Mouse (Mus musculus): ENCODE measurements around the gene Rnaseh2a. TPM values are rescaled to one million over a fixed set of nuclear protein-coding genes. Genes with fewer than 3 reads are reported as not detected.

Gene Rnaseh2a
- total and polyA plus RNA-seq, 3 experiments, result 105 to 109 TPM; not detected in 1

GRCm38 (mm10) chr8:84930582-84930981, 39.0 kb downstream of the Rnaseh2a start:
- TF ChIP-seq ELF1 (IDR thresholded peaks at IDR 0.05; ENCODE audit: low read depth, low read length) (no peak), ZKSCAN1 (IDR thresholded peaks at IDR 0.05; ENCODE audit: low read depth, low read length) (no peak), GABPA (IDR thresholded peaks at IDR 0.05; ENCODE audit: low read depth, low read length) (no peak), E2F4 (IDR thresholded peaks at IDR 0.05; ENCODE audit: borderline replicate concordance, low read depth, low read length) (no peak), MEF2A (IDR thresholded peaks at IDR 0.05; ENCODE audit: extremely low read depth, insufficient replicate concordance, low read depth, low read length, poor library complexity, severe bottlenecking) (no peak), KAT2A (conservative IDR thresholded peaks at IDR 0.05; ENCODE audit: low read depth, low read length) (no peak), RAD21 (IDR thresholded peaks at IDR 0.05; ENCODE audit: low read depth, low read length) (no peak), CHD1 (IDR thresholded peaks at IDR 0.05; ENCODE audit: low read depth, low read length) (no peak), CHD2 (IDR thresholded peaks at IDR 0.05; ENCODE audit: low read length) (no peak)
- Histone ChIP-seq H3K36me3 (ENCODE audit: control insufficient read depth in 1 of 2, insufficient read depth in 2 of 2, low read length in 2 of 2) (peaks cover 0 to 7% of the 10 kb centered on the region in 2 experiments; a peak in 2 of 4 replicates), H3K9ac (ENCODE audit: control insufficient read depth, low read depth, low read length, poor library complexity, severe bottlenecking) (no peak overlapping the region), H3K27me3 (ENCODE audit: control insufficient read depth in 1 of 2, insufficient read depth in 2 of 2, low read length in 2 of 2) (no peaks in the 10 kb centered on the region), H3K4me1 (ENCODE audit: control insufficient read depth in 1 of 2, insufficient read depth in 2 of 2, low read length in 2 of 2) (peaks cover 4 to 21% of the 10 kb centered on the region in 2 experiments; a peak in 3 of 4 replicates), H3K9me3 (replicated peaks; ENCODE audit: insufficient read depth, low read length) (no peaks in the 10 kb centered on the region), H3K4me3 (ENCODE audit: control insufficient read depth in 1 of 2, insufficient read depth in 1 of 2, low read depth in 2 of 2, low read length in 2 of 2) (no peak overlapping the region), H3K27ac (ENCODE audit: control insufficient read depth, low read depth, low read length) (no peak overlapping the region), H3K79me2 (ENCODE audit: control insufficient read depth, insufficient read depth, low read length, poor library complexity) (no peaks in the 10 kb centered on the region)
- no peak for DNase-seq (ENCODE audit: low read depth, low spot score)

GRCm38 (mm10) chr8:84928456-84929306, 40.9 kb downstream of the Rnaseh2a start:
- Histone ChIP-seq H3K36me3 (ENCODE audit: control insufficient read depth in 1 of 2, insufficient read depth in 2 of 2, low read length in 2 of 2) (peaks cover 0 to 16% of the 10 kb centered on the region in 2 experiments; a peak in 2 of 4 replicates), H3K27me3 (ENCODE audit: control insufficient read depth in 1 of 2, insufficient read depth in 2 of 2, low read length in 2 of 2) (no peaks in the 10 kb centered on the region), H3K4me1 (ENCODE audit: control insufficient read depth in 1 of 2, insufficient read depth in 2 of 2, low read length in 2 of 2) (peaks cover 9 to 27% of the 10 kb centered on the region in 2 experiments; a peak in 3 of 4 replicates), H3K9ac (ENCODE audit: control insufficient read depth, low read depth, low read length, poor library complexity, severe bottlenecking) (no peak overlapping the region), H3K4me3 (ENCODE audit: control insufficient read depth in 1 of 2, insufficient read depth in 1 of 2, low read depth in 2 of 2, low read length in 2 of 2) (no peak overlapping the region), H3K9me3 (replicated peaks; ENCODE audit: insufficient read depth, low read length) (no peaks in the 10 kb centered on the region), H3K79me2 (ENCODE audit: control insufficient read depth, insufficient read depth, low read length, poor library complexity) (no peaks in the 10 kb centered on the region), H3K27ac (ENCODE audit: control insufficient read depth, low read depth, low read length) (no peak overlapping the region)
- TF ChIP-seq ETS1 (IDR thresholded peaks at IDR 0.05; ENCODE audit: low read depth, low read length) (no peak), CTCF (IDR thresholded peaks at IDR 0.05 in 2 of 3, conservative IDR thresholded peaks at IDR 0.05 in 1 of 3; ENCODE audit: control insufficient read depth in 1 of 3, insufficient read depth in 1 of 3, low read depth in 2 of 3, low read length in 3 of 3, poor library complexity in 1 of 3, severe bottlenecking in 1 of 3) (peak; percentile 66 to 96 (median 70)), SMC3 (IDR thresholded peaks at IDR 0.05; ENCODE audit: low read depth, low read length) (peak; percentile 37), RAD21 (IDR thresholded peaks at IDR 0.05; ENCODE audit: low read depth, low read length) (peak; percentile 37), NRF1 (IDR thresholded peaks at IDR 0.05; ENCODE audit: insufficient read depth, low read depth, low read length, poor library complexity, severe bottlenecking) (no peak)
- peak; percentile 71 for DNase-seq (ENCODE audit: low read depth, low spot score)

All from MEL (cell line).